Mouse (Mus musculus): ENCODE data around the gene Dst. TPM values are rescaled to one million over a fixed set of nuclear protein-coding genes. Genes with fewer than 3 reads are reported as not detected.

The Dst gene
- polyA plus RNA-seq, 1 experiment from 2014 or later = 11.9 TPM

- DNase-seq (ENCODE audit: low spot score) = no peak
These were observed 188.9 kb downstream of the Dst start for GRCm38 (mm10) chr1:34096923-34097322.

- no peak for DNase-seq (ENCODE audit: low spot score)
These were observed 189.6 kb downstream of the Dst start for GRCm38 (mm10) chr1:34097640-34098039.

DNA sequence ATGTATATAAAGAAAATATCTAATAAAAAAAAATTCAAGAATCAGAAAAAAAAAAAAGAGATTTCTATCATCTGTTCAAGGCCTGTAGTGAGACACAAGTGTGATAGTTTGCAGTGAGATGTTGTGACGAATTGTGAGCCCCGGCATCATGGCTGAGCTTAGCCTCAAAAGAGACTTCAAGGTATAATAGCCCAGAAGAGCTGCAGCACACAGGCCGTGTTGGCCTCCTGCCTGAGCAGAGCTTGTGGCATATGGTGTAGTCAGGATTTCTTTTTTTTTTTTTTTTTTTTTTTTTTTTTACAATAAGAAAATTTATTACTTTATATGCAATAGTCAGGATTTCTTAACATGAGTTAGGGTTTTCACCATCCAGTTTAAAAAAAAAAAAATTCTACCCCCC is 191.4 kb downstream of the Dst start:
- DNase-seq (ENCODE audit: low spot score) = no peak

DNA sequence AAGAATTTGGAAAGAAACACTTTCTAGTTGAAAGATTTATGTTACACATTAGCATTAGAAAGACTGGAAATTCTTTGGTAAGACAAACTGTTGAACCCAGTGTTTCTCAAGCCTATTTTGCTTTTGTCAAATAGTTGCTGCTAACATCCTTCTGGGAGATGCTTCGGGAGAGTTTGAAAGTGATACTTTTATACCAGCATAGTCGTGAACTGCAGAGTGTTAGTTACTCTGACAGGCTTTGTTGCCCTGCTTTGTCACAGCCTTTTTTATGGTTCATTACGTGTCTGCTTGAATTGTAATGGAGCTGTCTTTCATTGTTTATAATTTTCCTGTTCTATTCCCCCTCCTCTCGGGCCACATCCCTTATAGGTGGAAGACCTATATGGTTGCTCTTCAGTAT is 192.4 kb downstream of the Dst start:
- no peak for DNase-seq (ENCODE audit: low spot score)

DNA sequence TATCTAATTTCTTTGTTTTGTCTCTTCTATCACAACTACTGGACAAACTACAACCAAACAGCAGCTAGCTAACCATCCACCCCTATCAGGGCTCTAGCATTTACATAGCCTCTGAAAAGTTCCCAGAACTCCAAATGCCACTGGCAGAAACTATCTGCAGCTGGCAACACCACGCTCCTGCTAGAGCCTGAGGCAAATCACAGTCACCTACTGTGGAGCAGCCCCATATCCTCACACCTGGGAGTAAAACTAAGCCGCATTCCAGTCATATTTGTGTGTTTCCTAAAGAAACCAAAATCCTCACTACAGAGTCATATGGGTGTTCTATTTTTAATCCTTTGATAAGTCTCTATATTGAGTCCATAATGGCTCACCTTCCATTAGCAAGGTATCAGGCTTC is 194.6 kb downstream of the Dst start:
- DNase-seq (ENCODE audit: low spot score) = no peak

DNA sequence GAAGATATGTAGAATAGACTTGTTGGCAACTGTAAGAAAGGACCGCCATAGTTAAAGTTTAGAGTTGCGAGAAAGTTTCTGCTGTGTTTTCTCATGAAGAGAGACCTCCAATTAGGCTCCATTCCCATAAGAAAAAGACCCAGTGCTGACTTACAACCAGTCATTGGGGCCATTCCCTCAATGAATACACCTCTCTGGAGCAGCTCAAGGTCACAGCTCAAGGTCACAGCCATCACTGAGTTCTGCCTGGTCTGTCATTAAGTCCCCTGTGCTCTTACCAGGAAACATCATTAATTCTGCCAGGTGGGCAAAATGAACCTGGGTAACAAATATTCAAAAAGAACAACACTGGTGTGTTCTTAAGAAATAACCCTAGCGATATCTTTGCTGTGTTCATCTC is 195.2 kb downstream of the Dst start:
- DNase-seq (ENCODE audit: low spot score) = no peak

DNA sequence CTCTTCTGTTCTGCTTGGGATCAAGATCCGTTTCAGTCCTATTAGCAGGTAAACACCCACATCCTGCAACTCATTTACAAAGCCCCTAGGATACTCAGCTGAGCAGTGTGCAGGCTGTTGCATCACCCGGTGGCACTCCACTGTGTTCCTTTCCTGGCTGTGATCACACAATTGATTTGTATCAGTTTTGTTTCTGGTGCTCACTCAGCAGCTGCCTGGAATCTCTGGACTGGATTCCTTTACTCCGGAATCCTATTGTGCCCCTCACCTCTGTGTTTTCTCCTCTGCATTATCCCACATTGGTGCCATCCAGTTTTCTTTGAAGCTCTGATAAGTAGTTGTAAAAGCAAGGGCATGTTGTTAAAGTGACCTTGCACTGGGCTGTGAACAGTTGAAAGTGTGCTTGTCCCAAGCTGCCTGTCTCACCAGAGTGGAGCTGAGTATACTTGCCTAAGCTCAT is 195.7 kb downstream of the Dst start:
- no peak for DNase-seq (ENCODE audit: low spot score)

DNA sequence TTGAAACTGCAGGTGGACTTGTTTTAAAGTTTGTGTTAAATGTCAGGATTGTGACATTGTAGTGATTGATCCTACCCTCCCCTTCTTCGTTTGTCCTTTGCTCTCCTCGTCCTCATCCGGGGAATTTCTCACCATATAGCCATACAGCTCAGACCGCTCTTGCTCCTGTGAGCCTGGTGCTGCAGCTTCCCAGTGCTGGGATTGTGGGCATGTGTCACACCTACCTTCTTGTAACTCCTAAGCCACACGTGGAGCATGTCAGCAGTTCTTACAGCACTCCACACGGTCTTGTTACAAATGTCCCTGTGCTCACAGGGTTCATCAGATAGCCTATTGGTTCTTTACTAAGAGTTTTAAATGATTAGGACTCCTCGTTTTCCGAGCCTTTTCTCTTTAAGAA is 196.8 kb downstream of the Dst start:
- DNase-seq (ENCODE audit: low spot score) = no peak

DNA sequence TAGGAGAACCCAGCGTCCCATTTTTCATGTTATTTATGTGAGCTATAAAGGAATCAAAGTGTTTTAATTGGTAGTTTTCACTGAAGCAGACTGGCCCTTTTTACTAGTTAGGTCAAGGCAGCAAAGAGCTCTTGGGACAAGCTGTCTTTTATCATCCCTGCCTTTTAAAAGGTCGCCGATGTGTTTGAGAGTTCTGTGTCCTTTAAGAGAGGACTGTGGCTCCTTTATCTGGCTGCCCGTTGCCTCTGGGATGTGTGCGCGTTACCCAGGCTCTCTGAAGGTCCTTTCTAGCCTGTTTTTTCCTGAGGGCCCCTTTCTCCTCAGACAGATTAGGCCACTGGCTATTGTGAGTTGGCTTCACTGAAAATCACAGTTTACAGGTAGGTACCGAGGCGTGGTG is 198.6 kb downstream of the Dst start:
- no peak for DNase-seq (ENCODE audit: low spot score)

DNA sequence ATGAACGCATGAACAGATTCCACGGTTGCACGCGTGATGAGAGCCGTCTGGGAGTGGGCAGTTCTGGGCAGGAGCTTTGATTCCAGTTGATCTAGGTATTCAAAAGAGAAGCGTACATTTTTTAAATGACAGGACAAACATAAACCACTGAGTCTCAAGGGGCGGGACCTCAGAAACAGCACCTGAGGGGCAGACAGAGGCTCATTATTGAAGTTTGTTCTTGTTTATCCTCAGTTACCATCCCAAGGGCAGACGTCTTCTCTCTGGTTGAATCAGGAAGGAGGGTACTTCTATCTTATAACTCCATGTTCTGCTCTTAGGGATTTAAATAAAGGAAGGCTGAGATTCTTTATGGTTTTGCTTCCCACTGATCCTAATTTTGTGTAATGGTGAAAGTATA is 199.1 kb downstream of the Dst start:
- DNase-seq (ENCODE audit: low spot score) = no peak

GRCm38 (mm10) chr1:34109599-34110210 is 201.7 kb downstream of the Dst start:
- DNase-seq (ENCODE audit: low spot score) = no peak

GRCm38 (mm10) chr1:34110862-34111261 is 202.8 kb downstream of the Dst start:
- no peak for DNase-seq (ENCODE audit: low spot score)

DNA sequence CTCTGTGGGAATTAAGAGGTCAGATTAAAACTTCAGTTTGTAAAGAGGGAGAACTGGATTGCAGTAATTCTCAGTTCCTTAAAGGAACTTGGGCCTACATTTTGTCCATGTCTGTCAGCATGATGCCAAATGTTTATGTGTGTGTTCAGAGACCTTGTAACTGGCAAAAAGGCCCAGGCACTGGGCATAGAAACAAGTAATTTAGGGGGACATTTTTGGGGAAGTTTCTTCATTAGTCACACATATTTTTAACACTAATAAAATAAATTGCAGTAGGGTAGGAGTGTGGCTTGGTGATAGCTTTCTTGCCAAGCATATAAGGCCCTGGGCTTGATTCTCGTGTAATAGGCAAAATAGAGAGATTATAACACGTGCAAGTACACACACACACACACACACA is 203.9 kb downstream of the Dst start:
- DNase-seq (ENCODE audit: low spot score) = no peak

DNA sequence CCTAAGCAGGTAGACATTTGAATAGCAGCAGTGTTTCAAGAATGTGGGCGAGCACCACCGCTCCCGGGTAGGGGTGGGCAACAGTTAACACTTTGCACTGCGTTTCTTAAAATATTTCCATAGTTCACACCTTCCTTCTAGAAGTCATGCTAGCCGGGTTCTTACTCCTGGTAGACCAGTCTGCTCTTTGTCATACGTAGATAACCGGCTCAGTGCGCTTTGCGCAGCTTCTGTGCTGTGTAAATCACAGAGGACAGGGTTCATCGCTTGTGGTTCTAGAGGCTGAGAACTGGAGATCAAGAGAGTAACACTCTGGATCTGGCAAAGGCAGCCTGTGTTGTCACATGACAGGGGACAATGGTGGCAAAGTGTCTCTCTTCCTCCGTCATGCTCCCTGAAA is 208.4 kb downstream of the Dst start:
- no peak for DNase-seq (ENCODE audit: low spot score)

DNA sequence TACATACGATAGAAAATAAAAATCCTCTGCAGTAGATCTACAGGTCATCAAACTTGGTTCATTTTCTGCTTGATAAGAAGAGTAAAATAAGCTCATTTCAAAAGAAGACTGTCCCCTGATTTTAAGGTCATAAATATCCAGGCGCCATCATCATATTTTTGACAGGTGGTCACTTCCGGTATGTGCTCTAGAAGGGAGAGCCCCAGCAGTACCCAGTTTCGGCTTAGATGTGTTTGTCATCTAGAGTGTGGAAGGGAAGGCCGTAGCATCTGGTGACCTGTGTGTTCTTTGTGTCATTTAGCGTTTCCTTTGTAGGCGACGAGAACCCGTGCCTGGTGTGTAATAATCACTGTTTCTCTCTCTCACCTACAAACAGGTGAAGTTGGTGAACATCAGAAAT is 209.0 kb downstream of the Dst start:
- no peak for DNase-seq (ENCODE audit: low spot score)

GRCm38 (mm10) chr1:34117709-34118108 is 209.7 kb downstream of the Dst start:
- no peak for DNase-seq (ENCODE audit: low spot score)

- DNase-seq (ENCODE audit: low spot score) = no peak
These were observed 212.0 kb downstream of the Dst start for GRCm38 (mm10) chr1:34120066-34120465.

DNA sequence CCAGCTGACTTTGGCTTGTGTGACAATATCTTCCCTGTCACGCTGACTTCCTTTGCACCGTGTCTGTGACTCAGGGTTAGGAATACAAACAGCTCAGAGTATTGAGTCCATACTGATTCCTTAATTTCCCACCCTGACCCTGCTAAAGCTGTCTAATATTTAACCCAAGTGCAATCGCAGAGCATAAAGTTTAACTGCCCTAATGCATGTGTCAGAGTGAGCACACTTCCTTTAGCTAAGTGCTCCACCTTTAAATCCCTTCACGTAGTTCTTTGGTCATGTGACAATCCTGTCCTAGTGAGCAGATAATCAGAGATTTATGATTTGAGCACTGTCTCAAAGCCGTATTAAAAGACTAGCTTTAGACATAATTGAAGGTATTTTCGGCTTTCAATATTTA is 212.6 kb downstream of the Dst start:
- no peak for DNase-seq (ENCODE audit: low spot score)

DNA sequence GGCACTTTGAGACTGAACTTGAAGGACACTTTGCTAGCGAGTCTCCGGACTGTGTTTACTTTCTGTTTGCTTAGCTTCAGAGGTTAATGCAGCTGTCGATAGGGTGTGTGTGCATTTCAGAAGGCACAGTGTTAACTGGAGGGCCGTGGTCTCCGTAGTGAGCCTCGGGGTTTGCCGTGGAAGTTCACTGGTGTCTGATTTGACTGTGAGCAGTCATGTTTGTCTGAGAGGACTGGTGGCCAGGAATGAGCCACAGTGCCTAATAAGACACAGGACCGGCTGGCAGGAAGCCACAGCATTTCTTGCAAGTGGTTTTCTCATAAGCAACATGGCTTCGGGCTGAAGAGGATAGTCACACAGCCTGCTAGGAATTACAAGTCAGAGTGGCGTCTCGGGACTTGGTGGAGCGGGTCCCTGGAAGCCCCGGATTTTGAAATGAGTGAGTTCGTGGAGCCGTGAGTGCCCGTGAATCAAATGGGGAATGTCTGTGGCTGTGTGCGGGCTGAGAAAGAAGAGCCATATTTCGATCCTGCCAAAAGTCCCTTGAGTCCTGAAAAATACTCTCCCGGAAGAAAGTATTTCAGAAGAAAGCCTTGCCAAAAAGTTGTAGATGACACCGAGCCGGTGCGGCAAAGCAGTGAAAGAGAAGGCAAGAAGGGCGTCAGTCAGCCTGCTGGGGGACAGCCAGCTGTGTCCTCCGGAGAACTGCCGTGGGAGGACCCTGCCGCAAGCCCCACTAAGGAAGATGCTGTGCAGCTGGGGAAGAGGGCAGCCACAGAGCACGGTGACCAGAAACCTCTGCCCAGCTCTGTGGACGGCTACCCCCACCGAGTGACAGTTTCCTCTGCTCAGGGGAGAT is 213.4 kb downstream of the Dst start:
- no peak for DNase-seq (ENCODE audit: low spot score)

GRCm38 (mm10) chr1:34122198-34122597 is 214.2 kb downstream of the Dst start:
- no peak for DNase-seq (ENCODE audit: low spot score)

DNA sequence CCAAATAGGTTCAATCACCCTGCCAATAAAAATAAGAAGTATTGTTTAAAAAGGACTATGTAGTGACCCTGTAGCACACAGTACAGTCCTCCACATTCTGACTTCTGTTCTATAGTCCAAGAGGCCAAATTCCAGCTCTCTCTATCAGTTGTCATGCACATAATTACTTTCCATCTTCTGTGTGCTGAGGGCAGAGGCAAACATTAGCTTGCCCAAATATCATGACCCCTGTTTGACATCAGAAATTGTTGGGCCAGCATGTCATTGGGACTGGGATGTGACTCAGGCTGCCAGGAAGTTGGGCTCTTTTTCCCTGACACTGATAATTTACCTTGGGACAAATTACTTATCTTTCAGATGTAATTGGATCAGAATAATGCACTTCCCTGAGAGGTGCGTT is 214.9 kb downstream of the Dst start:
- no peak for DNase-seq (ENCODE audit: low spot score)

GRCm38 (mm10) chr1:34123334-34123733 is 215.3 kb downstream of the Dst start:
- DNase-seq (ENCODE audit: low spot score) = no peak

- DNase-seq (ENCODE audit: low spot score) = no peak
These were observed 216.4 kb downstream of the Dst start for GRCm38 (mm10) chr1:34124376-34124775.

Data from thymus, postnatal 0 days (tissue).